Mouse (Mus musculus): ENCODE measurements at regions not wholly inside any gene's neighbourhood (a gene's known extent, or its start where the extent isn't known, plus 50 kb on each side); places are given as distances from the start of the nearest gene placed in this dataset.

DNA sequence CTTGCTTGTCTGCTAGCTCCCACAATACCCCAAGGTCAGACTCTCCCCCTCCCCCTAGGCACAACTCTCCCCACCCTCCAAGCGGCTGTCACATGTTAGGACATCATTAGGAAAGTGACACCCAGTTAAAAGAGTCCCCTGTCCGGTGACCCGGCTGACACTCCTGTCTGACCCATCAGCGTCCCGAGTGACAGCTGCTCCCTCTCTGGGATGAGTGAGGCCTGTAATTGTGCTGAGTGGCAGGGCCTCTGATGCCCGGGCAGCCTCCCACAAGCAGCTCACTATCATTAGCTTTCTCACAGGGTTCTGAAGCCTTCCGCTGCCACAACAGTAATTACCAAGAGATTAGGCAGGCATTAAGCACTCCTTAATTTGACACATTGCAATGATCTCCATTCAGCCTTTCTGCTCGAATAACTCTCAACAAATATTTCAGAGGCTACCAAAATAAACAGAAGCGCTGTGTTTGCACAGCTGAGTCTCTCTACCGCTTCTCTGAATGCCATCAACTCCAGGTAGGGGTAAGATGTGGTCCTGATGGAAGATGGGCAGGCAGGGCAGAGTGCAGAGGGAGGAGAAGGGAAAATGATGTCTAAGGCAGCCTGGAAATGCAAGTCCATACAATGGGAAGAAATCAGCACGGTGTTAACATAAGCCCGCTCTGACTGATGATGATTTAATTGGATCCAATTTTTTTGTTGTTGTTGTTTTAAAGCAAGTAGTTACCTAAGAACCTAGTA lies 352.6 kb downstream of the Gm45692 start:
- peak; percentile 76 for DNase-seq (ENCODE audit: low spot score)
- H3K27me3 ChIP-seq (ENCODE audit: insufficient read depth, poor library complexity, severe bottlenecking) = peaks cover 58% of the 10 kb centered on the region
- WGBS = 22% methylated on average over 12 of the region's 12 CpGs
- peak overlapping the region; percentile 84 for H3K27ac ChIP-seq
- no peaks in the 10 kb centered on the region for H3K9me3 ChIP-seq
- H3K4me1 ChIP-seq (replicated peaks) = peaks cover 47% of the 10 kb centered on the region
- H3K36me3 ChIP-seq = no peaks in the 10 kb centered on the region
- H3K4me3 ChIP-seq = no peak overlapping the region

DNA sequence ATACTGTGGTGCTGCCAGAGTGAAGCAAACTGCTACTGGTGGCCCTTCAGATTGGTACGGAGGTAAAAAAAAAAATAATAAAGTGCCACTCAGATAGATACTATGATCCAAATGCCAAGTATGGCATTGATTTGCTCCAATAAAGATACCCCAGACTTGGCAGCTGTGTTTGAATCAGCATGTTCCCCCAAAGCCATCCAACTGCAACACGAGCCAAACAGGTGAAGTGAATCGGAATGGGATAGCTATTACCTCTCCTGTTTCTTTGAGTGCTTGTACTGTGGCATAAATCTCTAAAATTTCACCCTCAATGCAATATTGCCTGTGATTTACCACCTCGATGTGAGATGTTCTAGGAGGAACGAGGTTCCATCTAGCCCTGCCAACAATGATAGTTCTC lies 365.4 kb downstream of the Gm45692 start:
- 94% methylated on average over 5 of the region's 5 CpGs for WGBS
- no peak overlapping the region for H3K27ac ChIP-seq

DNA sequence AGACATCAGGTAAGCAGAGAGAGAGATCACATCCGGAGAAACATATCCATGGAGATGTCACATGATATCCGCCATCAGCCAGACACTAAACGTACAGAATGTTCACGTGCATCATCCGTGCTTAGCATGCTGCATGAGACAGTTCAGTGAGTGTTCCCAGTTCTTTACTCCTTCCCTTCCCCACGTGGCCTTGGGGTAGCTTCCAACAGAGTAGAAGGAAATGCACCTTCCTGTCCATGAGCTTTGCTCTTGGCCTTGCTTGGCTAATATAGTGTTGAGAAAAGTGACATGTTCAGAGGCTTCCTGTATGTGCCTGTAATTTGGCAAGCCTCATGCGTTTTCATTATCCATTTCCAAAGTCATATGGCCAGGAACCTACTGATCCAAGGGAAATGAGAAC lies 368.5 kb downstream of the Gm45692 start:
- H3K4me3 ChIP-seq = no peak overlapping the region
- WGBS = 90% methylated on average over 7 of the region's 7 CpGs
- no peaks in the 10 kb centered on the region for H3K36me3 ChIP-seq
- peaks cover 11% of the 10 kb centered on the region for H3K4me1 ChIP-seq (replicated peaks)
- no peaks in the 10 kb centered on the region for H3K9me3 ChIP-seq
- no peak for DNase-seq (ENCODE audit: low spot score)
- H3K27me3 ChIP-seq (ENCODE audit: insufficient read depth, poor library complexity, severe bottlenecking) = no peaks in the 10 kb centered on the region; the same call in 1 of the 2 replicates
- H3K27ac ChIP-seq = no peak overlapping the region

More for the DNA sequence above, 365.4 kb downstream of the Gm45692 start:
- Histone ChIP-seq H3K9me3 (no peaks in the 10 kb centered on the region), H3K4me3 (no peak overlapping the region), H3K27me3 (ENCODE audit: insufficient read depth, poor library complexity, severe bottlenecking) (no peaks in the 10 kb centered on the region; the same call in 1 of the 2 replicates), H3K4me1 (replicated peaks) (peaks cover 11% of the 10 kb centered on the region), H3K36me3 (no peaks in the 10 kb centered on the region)
- no peak for DNase-seq (ENCODE audit: low spot score)

DNA sequence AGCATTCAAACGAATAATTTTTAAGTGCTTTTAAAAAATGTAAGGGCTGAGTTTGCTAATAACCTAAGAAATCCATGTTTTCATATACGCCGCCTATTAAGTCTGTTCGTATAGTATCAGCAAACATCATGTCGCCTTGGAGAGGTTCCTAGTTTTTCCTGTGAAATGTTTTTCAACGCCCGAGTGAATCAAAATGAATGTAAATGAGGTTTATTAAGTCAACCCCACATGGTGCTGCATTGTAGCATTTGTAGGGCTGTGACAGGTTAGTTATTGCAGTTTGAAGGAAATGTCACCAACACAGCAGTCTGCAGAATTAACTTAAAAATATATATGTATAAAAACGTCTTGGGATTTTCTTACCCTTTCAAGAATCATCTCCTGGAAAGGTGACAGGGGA lies 369.3 kb downstream of the Gm45692 start:
- H3K4me1 ChIP-seq (replicated peaks) = peaks cover 11% of the 10 kb centered on the region
- H3K4me3 ChIP-seq = no peak overlapping the region
- H3K36me3 ChIP-seq = no peaks in the 10 kb centered on the region
- H3K27me3 ChIP-seq (ENCODE audit: insufficient read depth, poor library complexity, severe bottlenecking) = no peaks in the 10 kb centered on the region; the same call in 1 of the 2 replicates
- no peaks in the 10 kb centered on the region for H3K9me3 ChIP-seq
- no peak for DNase-seq (ENCODE audit: low spot score)
- H3K27ac ChIP-seq = no peak overlapping the region
- 66% methylated on average over 8 of the region's 8 CpGs for WGBS

DNA sequence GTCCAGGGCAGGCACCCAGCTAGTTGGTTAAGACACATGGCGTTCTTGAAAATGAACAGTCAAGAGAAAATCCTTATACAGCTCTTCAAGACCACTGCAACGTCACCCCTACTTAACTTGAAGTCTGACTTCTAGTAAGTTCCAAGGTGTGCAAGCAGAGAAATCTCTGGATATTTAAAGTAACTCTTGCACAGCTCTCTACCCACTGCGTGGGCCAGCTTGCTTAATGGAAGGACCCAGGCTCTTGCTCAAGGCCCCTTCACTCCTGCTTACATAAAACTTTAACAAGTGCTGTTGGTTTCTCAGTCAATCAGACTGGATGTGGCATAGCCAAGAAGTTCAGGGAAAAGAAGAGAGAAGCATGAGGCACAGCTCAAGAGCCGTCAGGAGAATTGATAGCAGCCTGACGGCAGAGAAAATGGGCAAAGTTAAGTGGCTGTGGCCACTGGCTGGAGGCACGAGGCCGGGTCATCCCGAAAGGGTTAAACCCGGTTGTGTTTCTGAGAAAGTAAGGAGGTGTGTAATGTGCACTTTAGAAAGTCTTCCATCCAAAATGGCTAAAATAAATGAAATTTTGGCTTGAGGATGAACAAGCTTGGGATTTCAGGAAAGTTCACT lies 382.0 kb downstream of the Gm45692 start:
- 82% methylated on average over 9 of the region's 9 CpGs for WGBS
- no peak overlapping the region for H3K27ac ChIP-seq
- DNase-seq (ENCODE audit: low spot score) = no peak
- no peaks in the 10 kb centered on the region for H3K9me3 ChIP-seq
- no peak overlapping the region for H3K4me3 ChIP-seq
- no peaks in the 10 kb centered on the region for H3K36me3 ChIP-seq
- H3K4me1 ChIP-seq (replicated peaks) = peaks cover 22% of the 10 kb centered on the region
- H3K27me3 ChIP-seq (ENCODE audit: insufficient read depth, poor library complexity, severe bottlenecking) = no peaks in the 10 kb centered on the region

DNA sequence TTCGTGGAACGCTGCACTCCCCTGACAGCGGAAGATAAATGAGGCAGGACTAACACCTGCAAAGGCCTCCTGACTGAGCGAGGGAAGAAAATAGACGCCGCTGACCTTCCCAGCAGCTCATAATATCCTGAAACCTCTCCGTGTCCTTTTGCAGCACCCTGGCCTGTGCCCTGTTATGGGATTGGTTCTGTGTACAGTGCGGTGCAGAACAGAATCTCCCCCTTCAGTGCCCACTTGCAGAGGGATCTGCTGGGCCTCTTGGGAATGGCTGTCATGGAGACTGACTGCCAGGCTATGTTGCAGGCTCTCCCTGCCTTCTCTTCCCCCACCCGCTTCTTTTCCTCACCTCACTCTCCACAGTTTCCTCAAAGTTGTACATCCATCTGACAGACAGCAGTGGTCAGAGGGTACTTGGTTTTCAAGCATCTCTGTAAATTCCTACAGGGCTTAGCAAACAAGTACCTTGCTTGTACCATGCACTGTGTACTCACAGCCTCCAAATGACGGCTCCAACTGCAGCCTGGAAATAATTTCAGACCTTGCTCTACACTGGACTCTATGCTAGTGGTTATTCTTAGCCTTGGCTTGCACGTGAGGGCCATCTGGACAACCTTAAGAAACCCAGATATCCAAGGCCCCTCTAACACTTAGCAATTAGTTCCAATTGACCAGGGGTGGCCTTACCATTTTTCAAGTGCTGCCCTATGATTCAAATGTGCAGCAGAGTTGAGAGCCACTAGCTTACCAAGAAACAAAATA lies 382.7 kb downstream of the Gm45692 start:
- WGBS = 77% methylated on average over 11 of the region's 11 CpGs
- no peaks in the 10 kb centered on the region for H3K27me3 ChIP-seq (ENCODE audit: insufficient read depth, poor library complexity, severe bottlenecking)
- no peaks in the 10 kb centered on the region for H3K36me3 ChIP-seq
- H3K4me1 ChIP-seq (replicated peaks) = peaks cover 22% of the 10 kb centered on the region
- no peak for DNase-seq (ENCODE audit: low spot score)
- no peak overlapping the region for H3K27ac ChIP-seq
- no peaks in the 10 kb centered on the region for H3K9me3 ChIP-seq
- H3K4me3 ChIP-seq = no peak overlapping the region

DNA sequence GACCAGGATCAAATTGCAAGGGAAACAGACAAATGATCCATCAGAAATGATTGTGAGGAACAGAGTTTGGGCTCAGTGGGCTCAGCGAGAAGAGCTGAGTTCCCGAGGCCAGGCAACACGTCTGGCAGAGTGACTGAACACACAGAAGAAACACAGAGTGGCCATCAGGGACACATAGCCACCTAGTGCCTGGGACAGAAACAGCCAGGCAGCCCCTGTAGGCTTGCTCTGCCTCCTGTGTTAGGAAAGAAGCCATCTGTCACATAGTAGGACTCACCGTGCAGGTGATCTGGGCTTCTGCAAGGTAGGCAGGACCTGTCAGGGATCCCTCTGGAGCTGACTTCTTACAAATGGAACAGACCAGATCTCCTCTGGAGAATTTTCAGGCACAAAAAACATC lies 383.4 kb downstream of the Gm45692 start:
- Histone ChIP-seq H3K4me1 (replicated peaks) (peaks cover 26% of the 10 kb centered on the region), H3K36me3 (no peaks in the 10 kb centered on the region), H3K27ac (no peak overlapping the region), H3K9me3 (no peaks in the 10 kb centered on the region), H3K4me3 (no peak overlapping the region), H3K27me3 (ENCODE audit: insufficient read depth, poor library complexity, severe bottlenecking) (no peaks in the 10 kb centered on the region)
- WGBS = 56% methylated on average over 4 of the region's 4 CpGs
- DNase-seq (ENCODE audit: low spot score) = no peak

DNA sequence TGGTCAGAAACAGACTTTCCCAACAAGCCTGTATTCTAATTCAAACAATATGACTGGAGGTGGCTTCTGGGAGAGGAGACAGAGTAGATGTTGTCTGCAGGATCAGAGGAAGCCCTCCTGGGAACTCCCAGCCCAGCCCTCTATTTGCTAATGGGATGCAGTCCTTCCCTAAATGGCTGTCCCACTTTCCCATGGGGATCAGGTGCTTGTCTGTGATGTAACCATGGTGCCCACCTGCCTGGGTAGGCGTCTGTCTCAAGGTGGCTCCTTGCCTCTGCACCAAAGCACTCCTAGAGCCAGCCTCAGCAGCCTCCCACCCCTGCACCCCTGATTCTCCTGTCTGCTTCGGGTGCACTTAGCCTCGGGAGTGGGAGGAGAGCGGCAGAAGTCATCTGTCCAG lies 384.6 kb downstream of the Gm45692 start:
- Histone ChIP-seq H3K27ac (no peak overlapping the region), H3K27me3 (ENCODE audit: insufficient read depth, poor library complexity, severe bottlenecking) (no peaks in the 10 kb centered on the region), H3K4me3 (no peak overlapping the region), H3K9me3 (no peaks in the 10 kb centered on the region), H3K4me1 (replicated peaks) (peaks cover 34% of the 10 kb centered on the region), H3K36me3 (no peaks in the 10 kb centered on the region)
- DNase-seq (ENCODE audit: low spot score) = no peak
- WGBS = 67% methylated on average over 4 of the region's 4 CpGs

DNA sequence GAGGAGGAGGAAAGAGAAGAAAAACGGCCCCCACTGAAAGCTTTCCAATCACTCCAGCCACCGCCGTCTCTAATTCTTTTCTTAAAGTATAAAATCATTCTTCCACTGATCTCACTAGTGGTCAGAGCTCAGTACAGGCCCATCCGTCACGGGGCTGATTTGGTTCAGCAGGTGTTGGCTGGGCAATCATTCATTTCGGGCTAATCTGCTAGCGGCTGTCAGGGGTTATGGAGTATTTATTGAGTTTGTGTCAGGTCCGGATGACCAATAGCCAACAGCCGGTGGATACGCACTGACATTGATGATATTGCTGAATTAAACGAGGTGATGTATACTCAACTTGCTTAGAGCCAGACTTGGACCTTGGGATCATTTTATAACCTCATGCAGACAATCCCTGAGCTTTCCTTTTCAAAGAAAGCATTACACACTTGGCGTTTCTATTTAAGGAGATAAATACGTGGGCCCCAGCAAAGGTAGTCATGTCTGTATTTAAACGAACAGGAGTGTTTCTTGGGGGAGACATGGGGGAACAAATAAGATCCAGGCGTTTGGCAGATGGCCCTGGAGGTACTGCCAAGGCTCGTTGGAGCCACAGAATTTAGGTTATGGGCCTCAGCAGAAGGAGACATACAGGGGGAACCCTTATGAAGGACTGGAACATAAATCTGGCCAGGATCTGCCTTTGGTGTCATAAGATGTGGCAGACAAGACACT lies 385.1 kb downstream of the Gm45692 start:
- 80% methylated on average over 16 of the region's 16 CpGs for WGBS
- H3K4me3 ChIP-seq = no peak overlapping the region
- peaks cover under 1% of the 10 kb centered on the region; the same call in 1 of the 2 replicates for H3K27me3 ChIP-seq (ENCODE audit: insufficient read depth, poor library complexity, severe bottlenecking)
- H3K4me1 ChIP-seq (replicated peaks) = peaks cover 34% of the 10 kb centered on the region
- no peaks in the 10 kb centered on the region for H3K36me3 ChIP-seq
- H3K27ac ChIP-seq = no peak overlapping the region
- DNase-seq (ENCODE audit: low spot score) = no peak
- H3K9me3 ChIP-seq = no peaks in the 10 kb centered on the region

DNA sequence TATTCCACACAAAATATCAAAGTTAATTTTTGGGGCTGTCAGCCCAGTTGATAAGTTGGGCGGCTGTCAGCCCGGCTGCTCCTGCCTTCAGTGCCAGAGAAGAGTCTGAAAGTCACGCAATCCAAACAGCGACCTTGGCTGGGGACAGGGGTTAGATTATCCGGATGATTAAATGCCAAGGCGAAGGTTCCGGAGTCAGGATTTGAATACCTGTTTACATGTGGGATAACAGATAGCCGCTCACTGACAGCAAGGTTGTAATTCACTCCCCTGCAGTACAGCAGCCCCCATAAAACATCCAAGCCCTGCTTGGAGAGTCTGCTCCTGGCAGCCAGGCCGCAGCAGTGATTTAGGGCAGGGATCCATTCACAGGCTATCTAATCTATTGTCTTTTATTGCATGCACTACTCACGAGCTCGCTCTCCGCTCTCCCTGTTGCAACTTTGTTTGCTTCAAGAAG lies 388.3 kb downstream of the Gm45692 start:
- no peak overlapping the region for H3K27ac ChIP-seq
- H3K4me3 ChIP-seq = no peak overlapping the region
- DNase-seq (ENCODE audit: low spot score) = no peak
- no peaks in the 10 kb centered on the region for H3K9me3 ChIP-seq
- 68% methylated on average over 12 of the region's 12 CpGs for WGBS
- H3K27me3 ChIP-seq (ENCODE audit: insufficient read depth, poor library complexity, severe bottlenecking) = peaks cover 7% of the 10 kb centered on the region; the same call in 1 of the 2 replicates
- H3K36me3 ChIP-seq = no peaks in the 10 kb centered on the region
- peaks cover 22% of the 10 kb centered on the region for H3K4me1 ChIP-seq (replicated peaks)

DNA sequence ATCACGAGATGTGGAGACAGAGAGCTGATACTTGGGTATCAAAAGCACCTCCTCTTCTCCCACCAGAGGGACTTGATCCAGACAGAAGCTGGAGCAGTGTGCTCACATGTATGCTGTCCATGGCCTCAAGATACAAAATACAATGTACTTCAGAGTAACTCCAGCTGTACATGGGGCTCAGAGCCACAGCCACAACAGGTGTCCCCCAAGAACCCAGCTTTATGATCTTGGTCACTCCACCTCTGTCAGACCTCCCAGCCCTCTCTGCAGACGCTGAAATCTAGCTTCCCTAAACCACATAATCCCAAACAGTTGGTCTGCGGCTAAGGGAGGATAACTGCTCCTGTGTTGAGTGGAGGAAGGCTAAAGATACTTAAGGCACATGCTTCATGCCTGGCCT lies 389.9 kb downstream of the Gm45692 start:
- H3K9me3 ChIP-seq = no peaks in the 10 kb centered on the region
- no peak overlapping the region for H3K4me3 ChIP-seq
- DNase-seq (ENCODE audit: low spot score) = no peak
- peaks cover 7% of the 10 kb centered on the region; the same call in 1 of the 2 replicates for H3K27me3 ChIP-seq (ENCODE audit: insufficient read depth, poor library complexity, severe bottlenecking)
- 83% methylated on average over 3 of the region's 3 CpGs for WGBS
- H3K4me1 ChIP-seq (replicated peaks) = peaks cover 13% of the 10 kb centered on the region
- H3K27ac ChIP-seq = no peak overlapping the region
- no peaks in the 10 kb centered on the region for H3K36me3 ChIP-seq

DNA sequence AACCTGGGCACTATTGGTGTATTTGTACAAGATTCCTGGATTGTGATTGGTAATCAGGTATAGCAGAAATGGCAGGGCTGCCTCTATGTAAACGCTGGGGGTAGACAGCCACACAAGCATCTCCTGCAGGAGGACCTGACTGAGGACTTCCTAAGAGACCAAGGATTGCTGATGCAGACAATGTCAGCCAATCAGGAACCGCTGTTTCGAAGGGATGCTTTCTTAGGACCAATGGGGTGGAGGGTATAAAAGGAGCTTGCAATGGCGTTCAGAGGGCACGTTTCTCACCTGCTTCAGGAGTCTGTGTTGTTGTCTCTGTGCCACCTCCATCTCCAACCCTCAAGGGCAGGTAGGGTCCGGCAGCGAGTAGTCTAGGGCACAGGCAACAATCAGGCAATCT lies 393.7 kb downstream of the Gm45692 start:
- peak; percentile 1 for DNase-seq (ENCODE audit: low spot score)
- no peaks in the 10 kb centered on the region for H3K36me3 ChIP-seq
- no peak overlapping the region for H3K4me3 ChIP-seq
- H3K27me3 ChIP-seq (ENCODE audit: insufficient read depth, poor library complexity, severe bottlenecking) = peaks cover 7% of the 10 kb centered on the region; the same call in 1 of the 2 replicates
- H3K9me3 ChIP-seq = no peaks in the 10 kb centered on the region
- no peak overlapping the region for H3K27ac ChIP-seq
- H3K4me1 ChIP-seq (replicated peaks) = peaks cover 6% of the 10 kb centered on the region
- WGBS = 86% methylated on average over 7 of the region's 7 CpGs

Measured in hindbrain, embryonic 10.5 days (tissue).